Mouse (Mus musculus) liver, embryonic 13.5 days (tissue): ENCODE measurements around the gene Fau. TPM values are rescaled to one million over a fixed set of nuclear protein-coding genes. Genes with fewer than 3 reads are reported as not detected.
A peak's percentile ranks its signal among the peaks of the same experiment; 100 is the strongest.

Experiments
- ATAC-seq: fragments of 200-750 bp; cut with Nextera tagmentation; 2 replicates; pipeline ENCODE4 v1.8.0; 2017; ENCODE audit warnings: low read depth, mild to moderate bottlenecking, moderate number of reproducible peaks, moderate library complexity
- DNase-seq: peaks from one replicate; pipeline ENCODE4 v3.0.0; 2022
- H3K27ac ChIP-seq: fragments of 300-500 bp; sonication (generic); 2 replicates; pipeline ENCODE4 v1.5.1; 2015; ENCODE audit warnings: moderate library complexity, mild to moderate bottlenecking, inconsistent platforms
- H3K27me3 ChIP-seq: fragments of 300-500 bp; sonication (generic); 2 replicates; pipeline ENCODE4 v1.6.1; 2015; ENCODE audit warnings: mild to moderate bottlenecking, inconsistent platforms
- H3K36me3 ChIP-seq: fragments of 300-500 bp; sonication (generic); 2 replicates; pipeline ENCODE4 v1.6.1; 2015; ENCODE audit warnings: mild to moderate bottlenecking, inconsistent platforms
- H3K4me1 ChIP-seq: fragments of 300-500 bp; sonication (generic); replicated peaks from 2 replicates; pipeline ENCODE4 v1.6.1; 2015; ENCODE audit warnings: inconsistent platforms
- H3K4me2 ChIP-seq: fragments of 300-500 bp; sonication (generic); 2 replicates; pipeline ENCODE4 v1.6.1; 2015; ENCODE audit warnings: inconsistent platforms, mild to moderate bottlenecking, moderate library complexity
- H3K4me3 ChIP-seq: fragments of 300-500 bp; sonication (generic); replicated peaks from 2 replicates; pipeline ENCODE4 v1.5.1; 2015; ENCODE audit warnings: mild to moderate bottlenecking, inconsistent platforms
- H3K9ac ChIP-seq: fragments of 300-500 bp; sonication (generic); 2 replicates; pipeline ENCODE4 v1.6.1; 2015; ENCODE audit warnings: mild to moderate bottlenecking, inconsistent platforms
- H3K9me3 ChIP-seq: fragments of 300-500 bp; sonication (generic); replicated peaks from 2 replicates; pipeline ENCODE4 v1.6.1; 2016; ENCODE audit warnings: inconsistent platforms
- WGBS: fragments of 180-500 bp; shearing (Covaris S2); methylation state at CpG from one replicate; pipeline ENCODE4 v1.1.7; 2015; ENCODE audit not compliant: insufficient replicate concordance; 5-methylcytosine and 5-hydroxymethylcytosine counted together
- polyA plus RNA-seq: library from polyadenylated mRNA; unstranded; fragments of >200 nt; fragmentation: Nextera tagmentation; extraction: Ambion mirVana; gene quantifications from 2 replicates; pipeline ENCODE4 v1.2.1, GENCODE M21; 2015

Gene Fau
- polyA plus RNA-seq = 639 and 696 TPM in 2 replicates

GRCm38 (mm10) chr19:6057313-6058096 is at the start of gene Fau, which contains the start of gene Mrpl49:
Gene Fau, plus strand, starts transcription at chr19:6057844.
Gene Mrpl49, minus strand, starts transcription at chr19:6057785.
- WGBS = under 1% methylated on average over 63 of the region's 63 CpGs
- Histone ChIP-seq H3K9ac (peak within 1 kb of the TSS; percentile 95), H3K4me3 (peak within 1 kb of the TSS; percentile 89), H3K27me3 (no peaks in the 10 kb centered on the region), H3K9me3 (no peaks in the 10 kb centered on the region), H3K4me1 (peaks cover 68% of the 10 kb centered on the region), H3K27ac (peak within 1 kb of the TSS; percentile 85), H3K4me2 (peak within 1 kb of the TSS; percentile 95), H3K36me3 (peaks cover 57% of the 10 kb centered on the region)
- ATAC-seq (peak; percentile 79), DNase-seq (peak; percentile 97)

- WGBS = 88% methylated on average over 8 of the region's 8 CpGs
- Histone ChIP-seq H3K36me3 (peaks cover 80% of the 10 kb centered on the region), H3K27ac (no peak overlapping the region), H3K27me3 (no peaks in the 10 kb centered on the region), H3K4me1 (peaks cover 35% of the 10 kb centered on the region), H3K9me3 (no peaks in the 10 kb centered on the region), H3K9ac (no peak overlapping the region), H3K4me3 (no peak overlapping the region), H3K4me2 (no peak overlapping the region)
- no peak for DNase-seq
- ATAC-seq = no peak
Measured at GRCm38 (mm10) chr19:6009137-6009536, 48.5 kb upstream of the Fau start.

- Histone ChIP-seq H3K36me3 (peaks cover 47% of the 10 kb centered on the region), H3K27ac (peak overlapping the region; percentile 97), H3K9me3 (no peaks in the 10 kb centered on the region), H3K4me1 (peaks cover 77% of the 10 kb centered on the region), H3K9ac (peak overlapping the region; percentile 89), H3K4me3 (peak overlapping the region; percentile 80), H3K4me2 (peak overlapping the region; percentile 98), H3K27me3 (no peaks in the 10 kb centered on the region)
- no peak for DNase-seq
- ATAC-seq = no peak
- 75% methylated on average over 10 of the region's 10 CpGs for WGBS
Measured at GRCm38 (mm10) chr19:6013691-6014090, 44.0 kb upstream of the Fau start.

GRCm38 (mm10) chr19:6014991-6015510 is 42.6 kb upstream of the Fau start:
- peak; percentile 76 for DNase-seq
- H3K27ac ChIP-seq = peak overlapping the region; percentile 97
- H3K4me1 ChIP-seq = peaks cover 88% of the 10 kb centered on the region
- peaks cover 36% of the 10 kb centered on the region for H3K36me3 ChIP-seq
- WGBS = 1% methylated on average over 16 of the region's 18 CpGs
- peak overlapping the region; percentile 80 for H3K4me3 ChIP-seq
- peak overlapping the region; percentile 89 for H3K9ac ChIP-seq
- H3K9me3 ChIP-seq = no peaks in the 10 kb centered on the region
- ATAC-seq = peak; percentile 95
- no peaks in the 10 kb centered on the region for H3K27me3 ChIP-seq
- H3K4me2 ChIP-seq = peak overlapping the region; percentile 98

GRCm38 (mm10) chr19:6015511-6016315 is 41.9 kb upstream of the Fau start, which contains the start of gene Capn1:
Gene Capn1, minus strand, starts transcription at chr19:6015897.
- peaks cover 89% of the 10 kb centered on the region for H3K4me1 ChIP-seq
- WGBS = 3% methylated on average over 40 of the region's 40 CpGs
- no peaks in the 10 kb centered on the region for H3K27me3 ChIP-seq
- peak within 1 kb of the TSS; percentile 98 for H3K4me2 ChIP-seq
- DNase-seq = peak; percentile 77
- ATAC-seq = peak; percentile 73
- peak within 1 kb of the TSS; percentile 80 for H3K4me3 ChIP-seq
- H3K27ac ChIP-seq = peak within 1 kb of the TSS; percentile 97
- peak within 1 kb of the TSS; percentile 89 for H3K9ac ChIP-seq
- H3K9me3 ChIP-seq = no peaks in the 10 kb centered on the region
- H3K36me3 ChIP-seq = peaks cover 29% of the 10 kb centered on the region

- peaks cover 21% of the 10 kb centered on the region for H3K36me3 ChIP-seq
- H3K9ac ChIP-seq = peak overlapping the region; percentile 89
- peaks cover 81% of the 10 kb centered on the region for H3K4me1 ChIP-seq
- DNase-seq (no peak), ATAC-seq (no peak)
- no peaks in the 10 kb centered on the region for H3K9me3 ChIP-seq
- peak overlapping the region; percentile 98 for H3K4me2 ChIP-seq
- H3K27ac ChIP-seq = peak overlapping the region; percentile 97
- peak overlapping the region; percentile 80 for H3K4me3 ChIP-seq
- WGBS = 54% methylated on average over 7 of the region's 7 CpGs
- no peaks in the 10 kb centered on the region for H3K27me3 ChIP-seq
Measured at GRCm38 (mm10) chr19:6016532-6016931, 41.1 kb upstream of the Fau start.

GRCm38 (mm10) chr19:6018142-6019089 is 39.2 kb upstream of the Fau start:
- Histone ChIP-seq H3K4me2 (peak overlapping the region; percentile 52), H3K4me3 (peak overlapping the region; percentile 39), H3K4me1 (peaks cover 63% of the 10 kb centered on the region), H3K9ac (peak overlapping the region; percentile 44; the same call in 1 of the 2 replicates), H3K27me3 (no peaks in the 10 kb centered on the region), H3K36me3 (peaks cover 8% of the 10 kb centered on the region), H3K9me3 (no peaks in the 10 kb centered on the region), H3K27ac (peak overlapping the region; percentile 75)
- ATAC-seq (peak; percentile 37; the same call in 1 of the 2 replicates), DNase-seq (peak; percentile 82)
- 18% methylated on average over 15 of the region's 15 CpGs for WGBS

GRCm38 (mm10) chr19:6020276-6020675 is 37.4 kb upstream of the Fau start:
- 38% methylated on average over 3 of the region's 3 CpGs for WGBS
- no peaks in the 10 kb centered on the region for H3K27me3 ChIP-seq
- no peaks in the 10 kb centered on the region for H3K36me3 ChIP-seq
- no peak for DNase-seq
- H3K9me3 ChIP-seq = no peaks in the 10 kb centered on the region
- H3K4me2 ChIP-seq = no peak overlapping the region
- no peak overlapping the region for H3K4me3 ChIP-seq
- ATAC-seq = no peak
- no peak overlapping the region for H3K27ac ChIP-seq
- no peak overlapping the region; the same call in 1 of the 2 replicates for H3K9ac ChIP-seq
- peaks cover 48% of the 10 kb centered on the region for H3K4me1 ChIP-seq

- ATAC-seq (no peak), DNase-seq (no peak)
- Histone ChIP-seq H3K9ac (no peak overlapping the region), H3K27me3 (no peaks in the 10 kb centered on the region; the same call in 1 of the 2 replicates), H3K4me3 (no peak overlapping the region), H3K36me3 (no peaks in the 10 kb centered on the region), H3K4me1 (peaks cover 20% of the 10 kb centered on the region), H3K9me3 (no peaks in the 10 kb centered on the region), H3K27ac (no peak overlapping the region), H3K4me2 (no peak overlapping the region)
- 70% methylated on average over 8 of the region's 8 CpGs for WGBS
Measured at GRCm38 (mm10) chr19:6023059-6023458, 34.6 kb upstream of the Fau start.

GRCm38 (mm10) chr19:6023930-6024329 is 33.7 kb upstream of the Fau start:
- no peak overlapping the region for H3K9ac ChIP-seq
- ATAC-seq = no peak
- H3K27me3 ChIP-seq = no peaks in the 10 kb centered on the region; the same call in 1 of the 2 replicates
- no peaks in the 10 kb centered on the region for H3K9me3 ChIP-seq
- no peak overlapping the region for H3K27ac ChIP-seq
- H3K4me3 ChIP-seq = no peak overlapping the region
- no peak overlapping the region for H3K4me2 ChIP-seq
- 65% methylated on average over 7 of the region's 7 CpGs for WGBS
- no peak for DNase-seq
- no peaks in the 10 kb centered on the region for H3K36me3 ChIP-seq
- peaks cover 11% of the 10 kb centered on the region for H3K4me1 ChIP-seq
